Mouse (Mus musculus) left cerebral cortex, adult 2 months (tissue): ENCODE results near the gene 9130213A22Rik. TPM values are rescaled to one million over a fixed set of nuclear protein-coding genes. Genes with fewer than 3 reads are reported as not detected.
A peak's percentile ranks its signal among the peaks of the same experiment; 100 is the strongest.

Experiments used
- DNase-seq, 2 experiments: peaks; one replicate each; pipeline ENCODE4 v3.0.0; 2021 to 2022; ENCODE audit warnings: low spot score in 2 of 2, mixed read lengths in 1 of 2; ENCODE audit errors: extremely low spot score in 1 of 2
- H3K27ac ChIP-seq: fragments of 200-600 bp; 2 replicates; pipeline ENCODE4 v1.8.1; 2022
- H3K4me3 ChIP-seq: fragments of 200-600 bp; 2 replicates; pipeline ENCODE4 v1.8.1; 2022
- CTCF ChIP-seq: fragments of 200-600 bp; IDR thresholded peaks from 2 replicates; pipeline ENCODE4 v1.8.1; 2022; ENCODE audit warnings: antibody characterized with exemption, mild to moderate bottlenecking, moderate library complexity
- intact Hi-C: fragments of 180-260 bp; cut with DNase I; formaldehyde crosslinking; loops from one replicate; pipeline ENCODE4 v1.15.1; 2025
- total RNA-seq, 2 experiments: library from RNA; stranded (reverse); gene quantifications; 2 replicates each; pipeline ENCODE4 v1.2.3; 2021

Gene 9130213A22Rik
- total RNA-seq, 2 experiments from 2014 or later: 1.3 to 1.4 TPM

GRCm38 (mm10) chr11:69078041-69078440, 44.3 kb downstream of the 9130213A22Rik start:
- no peak overlapping the region for H3K27ac ChIP-seq
- no peak for TF ChIP-seq CTCF
- no peak for DNase-seq
- no peak overlapping the region for H3K4me3 ChIP-seq
- intact Hi-C loops: no loop called here

- Histone ChIP-seq H3K27ac (no peak overlapping the region), H3K4me3 (no peak overlapping the region)
- no peak for DNase-seq
- intact Hi-C loops: no loop called here
- TF ChIP-seq CTCF: no peak
Measured at GRCm38 (mm10) chr11:69077316-69077715, 45.1 kb downstream of the 9130213A22Rik start.

DNA sequence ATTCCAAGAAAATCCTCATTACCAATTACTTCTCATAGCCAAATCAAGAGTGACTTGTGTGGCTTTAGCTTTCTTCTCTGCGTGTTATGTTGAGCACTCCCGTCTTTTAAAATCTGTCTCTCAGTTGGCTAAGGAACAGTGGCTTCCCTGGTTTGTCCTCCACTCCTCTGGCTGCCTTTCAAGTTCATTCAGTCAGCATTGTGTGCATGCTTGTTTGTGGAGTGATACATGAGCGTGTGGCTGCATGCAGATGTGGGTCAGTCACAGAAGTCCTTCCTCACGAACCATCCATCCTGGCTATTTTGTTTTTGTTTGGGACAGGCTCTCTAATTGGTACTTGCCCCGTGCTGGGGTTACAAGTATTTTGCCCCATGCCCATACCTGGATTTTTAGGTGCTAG, 45.8 kb downstream of the 9130213A22Rik start:
- H3K27ac ChIP-seq: no peak overlapping the region
- H3K4me3 ChIP-seq: no peak overlapping the region
- intact Hi-C loops: no loop called here
- DNase-seq: no peak
- no peak for TF ChIP-seq CTCF

DNA sequence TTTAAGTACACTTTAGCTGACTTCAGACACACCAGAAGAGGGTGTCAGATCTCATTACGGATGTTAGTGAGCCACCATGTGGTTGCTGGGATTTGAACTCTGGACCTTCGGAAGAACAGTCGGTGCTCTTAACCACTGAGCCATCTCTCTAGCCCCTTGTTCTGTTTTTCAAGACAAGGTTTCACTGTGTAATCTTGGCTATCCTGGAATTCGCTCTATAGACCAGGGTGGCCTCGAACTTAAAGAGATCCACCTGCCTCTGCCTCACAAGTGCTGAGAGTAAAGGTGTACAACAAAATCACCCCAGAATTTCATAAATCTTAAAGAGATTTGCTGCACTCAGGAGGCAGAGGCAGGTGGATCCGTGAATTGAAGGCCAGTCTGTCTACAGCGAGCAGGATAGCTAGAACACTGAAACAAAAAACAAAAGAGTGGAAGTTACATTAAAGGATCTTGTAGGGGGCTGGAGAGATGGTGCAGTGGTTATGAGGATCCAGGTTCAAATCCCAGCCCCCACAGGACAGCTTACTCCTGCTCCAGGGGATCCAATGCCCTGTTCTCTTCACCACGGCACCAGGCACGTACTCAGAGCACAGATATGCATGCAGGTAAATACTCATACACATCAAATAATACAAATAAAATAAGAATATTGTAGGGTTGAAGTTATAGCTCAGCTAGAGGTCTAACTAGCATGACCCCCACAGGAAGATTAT, 46.5 kb downstream of the 9130213A22Rik start:
- no peak for DNase-seq
- TF ChIP-seq CTCF: no peak
- Histone ChIP-seq H3K27ac (no peak overlapping the region), H3K4me3 (no peak overlapping the region)
- intact Hi-C loops: no loop called here

- intact Hi-C loops: no loop called here
- DNase-seq: no peak
- TF ChIP-seq CTCF: no peak
- no peak overlapping the region for H3K4me3 ChIP-seq
- no peak overlapping the region for H3K27ac ChIP-seq
Measured at GRCm38 (mm10) chr11:69074776-69075069, 47.7 kb downstream of the 9130213A22Rik start.

DNA sequence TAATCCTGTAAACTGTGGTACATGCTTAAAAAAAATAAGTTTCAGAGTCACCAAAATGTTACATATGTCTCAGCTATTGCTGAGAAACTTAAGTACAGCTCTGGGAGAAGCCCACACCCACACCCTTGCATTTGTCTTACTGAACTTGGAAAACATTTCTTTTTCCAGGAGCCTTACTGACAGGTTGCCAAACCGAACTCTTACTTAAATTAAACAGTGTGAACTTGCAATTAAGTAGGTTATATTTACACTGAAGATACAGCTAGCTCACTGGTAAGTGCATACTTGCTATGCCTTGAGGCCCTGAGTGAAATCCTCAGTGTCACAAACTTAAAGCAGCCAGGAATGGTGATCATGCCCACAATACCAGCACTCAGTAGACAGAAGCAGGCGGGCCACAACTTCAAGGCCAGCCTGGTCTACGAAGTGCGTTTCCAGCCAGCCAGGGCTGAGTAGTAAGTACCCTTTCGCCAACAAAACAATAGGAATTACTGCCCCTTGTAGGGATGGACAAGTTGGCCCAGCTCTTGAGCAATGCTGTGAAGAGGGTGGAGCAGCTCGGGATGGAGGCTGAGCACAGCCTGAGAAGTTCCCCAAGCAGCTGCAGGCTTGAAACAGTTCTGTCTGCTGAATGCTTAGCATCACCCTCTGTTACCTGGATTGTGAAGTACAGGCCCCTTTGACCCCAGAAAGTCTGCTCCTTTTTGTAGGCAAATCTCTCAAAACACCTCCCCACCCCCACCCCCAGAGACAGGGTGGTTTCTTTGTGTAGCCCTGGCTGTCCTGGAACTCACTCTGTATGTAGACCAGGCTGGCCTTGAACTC, 48.2 kb downstream of the 9130213A22Rik start:
- intact Hi-C loops: loop anchor here (1.0 kb wide), 1 partner anchor 14 kb away; the partner anchor contains the start of gene Vamp2
- DNase-seq: no peak
- Histone ChIP-seq H3K27ac (peak overlapping the region; percentile 100), H3K4me3 (no peak overlapping the region)
- no peak for TF ChIP-seq CTCF

GRCm38 (mm10) chr11:69073065-69073888, 49.1 kb downstream of the 9130213A22Rik start:
- peak overlapping the region; percentile 43 for H3K4me3 ChIP-seq
- intact Hi-C loops: loop anchor here (1.0 kb wide), 1 partner anchor 15 kb away; the partner anchor contains the start of gene Vamp2
- H3K27ac ChIP-seq: peak overlapping the region; percentile 100
- DNase-seq: peak; percentile 66 to 84
- peak; percentile 14 for TF ChIP-seq CTCF

GRCm38 (mm10) chr11:69072666-69073064, 49.7 kb downstream of the 9130213A22Rik start:
- Histone ChIP-seq H3K27ac (peak overlapping the region; percentile 100), H3K4me3 (peak overlapping the region; percentile 43)
- no peak for TF ChIP-seq CTCF
- intact Hi-C loops: loop anchor here (1.0 kb wide), 1 partner anchor 16 kb away; the partner anchor contains the start of gene Vamp2
- DNase-seq: no peak

- no peak overlapping the region for H3K4me3 ChIP-seq
- intact Hi-C loops: no loop called here
- peak overlapping the region; percentile 100; the same call in 1 of the 2 replicates for H3K27ac ChIP-seq
- DNase-seq: no peak
- no peak for TF ChIP-seq CTCF
Measured at GRCm38 (mm10) chr11:69072234-69072633, 50.2 kb downstream of the 9130213A22Rik start.

- no peak for TF ChIP-seq CTCF
- intact Hi-C loops: no loop called here
- H3K27ac ChIP-seq: peak overlapping the region; percentile 92
- H3K4me3 ChIP-seq: peak overlapping the region; percentile 79
- DNase-seq: no peak
Measured at GRCm38 (mm10) chr11:69071262-69071661, 51.1 kb downstream of the 9130213A22Rik start.

DNA sequence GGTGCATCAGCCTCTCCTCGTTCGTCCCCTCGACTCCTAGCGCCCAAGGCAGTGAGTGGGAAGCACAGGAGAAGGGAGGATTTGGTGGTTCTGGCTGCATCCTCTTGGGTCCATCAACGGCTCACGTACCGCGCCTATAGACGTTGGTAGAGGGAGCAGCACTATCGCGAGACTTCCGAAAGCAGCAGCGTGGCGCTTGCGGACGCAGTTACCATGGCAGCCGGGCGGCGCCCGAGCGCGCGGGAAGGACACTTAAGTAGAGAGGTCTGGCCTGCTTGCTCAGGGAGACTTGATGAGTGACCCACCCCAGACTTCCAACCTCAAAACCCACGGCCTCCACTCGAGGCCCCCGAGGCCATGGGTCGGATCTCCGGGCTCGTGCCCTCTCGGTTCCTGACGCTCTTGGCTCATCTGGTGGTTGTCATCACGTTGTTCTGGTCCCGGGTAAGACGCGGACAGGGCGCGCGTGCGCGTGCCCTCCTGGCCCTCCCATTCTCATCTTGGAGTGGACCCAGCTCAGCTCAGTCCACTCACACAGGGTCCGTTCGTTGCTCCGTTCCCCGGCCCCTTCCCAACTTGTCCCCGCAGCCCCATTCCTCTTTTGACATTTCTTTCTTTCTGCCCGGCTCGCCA, 51.7 kb downstream of the 9130213A22Rik start, which contains the start of gene Tmem107:
TSS of gene Tmem107 (plus strand) at position 217 of the 633 bp plus-strand sequence.
- DNase-seq: peak; percentile 91 to 94
- intact Hi-C loops: no loop called here
- TF ChIP-seq CTCF: no peak
- peak within 1 kb of the TSS; percentile 79 for H3K4me3 ChIP-seq
- peak within 1 kb of the TSS; percentile 92 for H3K27ac ChIP-seq
